Mouse (Mus musculus): ENCODE data around the gene Pde4d.

Gene Pde4d

GRCm38 (mm10) chr13:109841140-109841822 lies 1391.5 kb downstream of the Pde4d start:
- intact Hi-C loops (cut with DNase I) = no loop called here

- intact Hi-C loops (cut with DNase I) = no loop called here
These were observed 1393.2 kb downstream of the Pde4d start for GRCm38 (mm10) chr13:109842982-109843381.

GRCm38 (mm10) chr13:109844828-109845227 lies 1395.1 kb downstream of the Pde4d start:
- intact Hi-C loops (cut with DNase I) = no loop called here

GRCm38 (mm10) chr13:109863826-109864225 lies 1414.1 kb downstream of the Pde4d start:
- intact Hi-C loops (cut with DNase I) = no loop called here

- intact Hi-C loops (cut with DNase I) = no loop called here
These were observed 1414.6 kb downstream of the Pde4d start for GRCm38 (mm10) chr13:109864311-109864710.

- intact Hi-C loops (cut with DNase I) = no loop called here
These were observed 1430.6 kb downstream of the Pde4d start for GRCm38 (mm10) chr13:109880392-109880791.

- intact Hi-C loops (cut with DNase I) = no loop called here
These were observed 1431.6 kb downstream of the Pde4d start for GRCm38 (mm10) chr13:109881161-109881857.

GRCm38 (mm10) chr13:109883636-109884035 lies 1433.9 kb downstream of the Pde4d start:
- intact Hi-C loops (cut with DNase I) = no loop called here

GRCm38 (mm10) chr13:109884812-109885211 lies 1435.1 kb downstream of the Pde4d start:
- intact Hi-C loops (cut with DNase I) = no loop called here

- intact Hi-C loops (cut with DNase I) = no loop called here
These were observed 1438.5 kb downstream of the Pde4d start for GRCm38 (mm10) chr13:109888293-109888692.

GRCm38 (mm10) chr13:109891194-109891909 lies 1441.6 kb downstream of the Pde4d start:
- intact Hi-C loops (cut with DNase I) = loop anchor here (10.0 kb wide), 1 partner anchor 277 kb away; no protein-coding TSS in a partner anchor

GRCm38 (mm10) chr13:109891910-109892265 lies 1442.1 kb downstream of the Pde4d start:
- intact Hi-C loops (cut with DNase I) = loop anchor here (10.0 kb wide), 1 partner anchor 277 kb away; no protein-coding TSS in a partner anchor

GRCm38 (mm10) chr13:109899442-109900428 lies 1450.0 kb downstream of the Pde4d start:
- intact Hi-C loops (cut with DNase I) = loop anchor here (5.0 to 10.0 kb wide), 2 partner anchors 82 to 285 kb away; no protein-coding TSS in a partner anchor

GRCm38 (mm10) chr13:109901811-109902210 lies 1452.1 kb downstream of the Pde4d start:
- intact Hi-C loops (cut with DNase I) = loop anchor here (5.0 kb wide), 1 partner anchor 85 kb away; no protein-coding TSS in a partner anchor

- intact Hi-C loops (cut with DNase I) = loop anchor here (5.0 kb wide), 1 partner anchor 85 kb away; no protein-coding TSS in a partner anchor
These were observed 1452.7 kb downstream of the Pde4d start for GRCm38 (mm10) chr13:109902460-109902854.

GRCm38 (mm10) chr13:109902855-109903763 lies 1453.4 kb downstream of the Pde4d start:
- intact Hi-C loops (cut with DNase I) = loop anchor here (5.0 kb wide), 1 partner anchor 86 kb away; no protein-coding TSS in a partner anchor

GRCm38 (mm10) chr13:109903764-109904510 lies 1454.2 kb downstream of the Pde4d start:
- intact Hi-C loops (cut with DNase I) = loop anchor here (5.0 kb wide), 1 partner anchor 87 kb away; no protein-coding TSS in a partner anchor

GRCm38 (mm10) chr13:109906342-109906888 lies 1456.7 kb downstream of the Pde4d start:
- intact Hi-C loops (cut with DNase I) = loop anchor here (2.0 kb wide), 1 partner anchor 124 kb away; no protein-coding TSS in a partner anchor
